Mouse (Mus musculus) heart, postnatal 36 days (tissue): ENCODE results near the gene Vgll1. TPM values are rescaled to one million over a fixed set of nuclear protein-coding genes. Genes with fewer than 3 reads are reported as not detected.
A peak's percentile ranks its signal among the peaks of the same experiment; 100 is the strongest.

Experiments
- DNase-seq, 2 experiments: peaks; one replicate each; pipeline ENCODE4 v3.0.0; 2021 to 2022
- intact Hi-C: fragments of 180-260 bp; cut with DNase I; formaldehyde crosslinking; loops from one replicate; pipeline ENCODE4 v1.15.1; 2025
- total RNA-seq, 2 experiments: library from RNA; stranded (reverse); gene quantifications; 2 replicates each; pipeline ENCODE4 v1.2.3; 2021

Vgll1 gene
- total RNA-seq: not detected

DNA sequence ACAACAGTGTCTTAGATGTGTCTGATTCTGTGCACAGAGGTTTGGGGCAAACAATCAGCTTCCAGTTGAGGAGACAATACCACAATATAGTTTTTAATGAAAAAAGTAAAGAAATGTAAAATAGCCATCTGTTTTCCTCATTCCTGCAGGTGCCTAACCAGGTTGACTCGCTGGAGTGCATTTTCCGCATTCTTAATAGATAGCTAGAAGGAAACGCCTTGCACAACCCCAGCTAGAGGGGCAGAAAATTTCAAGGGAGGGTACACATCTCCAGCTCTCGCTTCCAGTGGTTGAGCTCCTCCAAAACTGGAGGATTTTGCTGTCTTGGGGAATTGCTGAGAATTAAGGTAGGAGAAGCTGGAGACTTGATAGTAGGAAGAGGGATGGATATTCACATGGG, at the start of gene Vgll1:
Vgll1 (plus strand) TSS at position 301 of the 400 bp plus-strand sequence.
- no peak for DNase-seq
- intact Hi-C loops: no loop called here

DNA sequence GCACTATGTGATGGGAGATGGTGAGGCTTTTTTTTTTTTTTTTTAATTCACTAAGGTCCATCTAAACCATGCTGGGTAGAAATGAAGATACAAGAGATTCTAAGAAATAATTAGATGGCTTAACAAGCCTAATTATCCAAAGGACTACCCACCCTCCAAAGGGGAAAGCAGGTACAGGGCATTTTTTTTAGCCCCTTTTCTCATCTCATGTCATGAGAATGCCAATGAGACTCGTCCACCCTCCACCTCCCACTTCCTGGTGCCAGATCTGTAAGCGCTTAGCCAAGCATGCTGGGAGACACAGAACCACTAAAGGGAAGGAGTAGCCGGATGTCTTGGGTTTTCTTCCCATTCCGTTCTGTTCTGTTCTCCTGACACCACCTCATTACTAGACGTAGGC, 45.1 kb upstream of the Vgll1 start, which contains the start of gene Brs3:
Brs3 (plus strand) TSS at position 301 of the 400 bp plus-strand sequence.
- DNase-seq: no peak
- intact Hi-C loops: no loop called here

DNA sequence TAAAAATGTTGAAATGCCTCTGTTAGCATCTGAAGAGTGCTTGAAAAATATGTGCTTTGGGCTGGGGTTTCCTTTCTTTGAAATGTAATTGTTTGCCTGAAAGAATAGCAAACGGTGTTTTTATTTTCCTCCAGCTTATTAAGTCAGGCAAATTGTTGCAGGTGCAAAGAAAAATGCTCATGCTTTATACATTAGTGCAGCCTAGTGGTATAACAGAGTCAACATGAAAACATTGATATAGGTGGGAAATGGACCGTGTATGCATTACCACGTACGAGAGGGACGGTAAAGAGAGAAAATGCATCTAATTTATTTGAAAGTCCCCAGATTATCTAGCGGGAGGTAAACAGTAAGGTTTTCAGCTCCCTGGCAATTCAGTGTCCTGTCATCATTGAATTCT, 44.0 kb upstream of the Vgll1 start:
- no peak for DNase-seq
- intact Hi-C loops: no loop called here

- no peak for DNase-seq
- intact Hi-C loops: loop anchor here (5.0 to 10.0 kb wide), 2 partner anchors 318 to 456 kb away; partner anchors contain the start of genes Fhl1 and Mmgt1
Observed at GRCm38 (mm10) chrX:57052848-57053173, 35.1 kb upstream of the Vgll1 start.

- peak; percentile 79 to 91 for DNase-seq
- intact Hi-C loops: loop anchor here (5.0 to 10.0 kb wide), 2 partner anchors 319 to 456 kb away; partner anchors contain the start of genes Fhl1 and Mmgt1
Observed at GRCm38 (mm10) chrX:57053174-57053992, 34.5 kb upstream of the Vgll1 start, which contains the start of gene Htatsf1. TSS of gene Htatsf1 (plus strand) at chrX:57053583.

DNA sequence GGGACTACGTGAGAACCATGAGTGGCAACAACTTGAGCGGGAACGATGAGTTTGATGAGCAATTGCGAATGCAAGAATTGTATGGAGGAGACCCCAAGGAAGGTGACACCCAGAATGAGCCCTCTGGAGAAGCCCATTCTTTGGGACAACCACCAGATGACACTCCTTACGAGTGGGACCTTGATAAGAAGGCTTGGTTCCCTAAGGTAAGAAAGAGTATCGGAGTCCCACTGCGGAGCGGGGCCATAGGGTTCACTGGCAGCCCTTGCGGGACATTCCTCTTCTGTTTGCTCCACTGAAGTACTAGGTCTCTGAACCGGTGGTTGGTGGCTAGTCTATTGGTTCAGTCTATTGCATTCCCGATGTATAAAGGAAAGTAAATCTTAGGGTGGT, 33.9 kb upstream of the Vgll1 start:
- DNase-seq: no peak
- intact Hi-C loops: loop anchor here (5.0 to 10.0 kb wide), 2 partner anchors 319 to 457 kb away; partner anchors contain the start of genes Fhl1 and Mmgt1

- intact Hi-C loops: no loop called here
- DNase-seq: no peak
Observed at GRCm38 (mm10) chrX:57081496-57081895, 6.4 kb upstream of the Vgll1 start.

DNA sequence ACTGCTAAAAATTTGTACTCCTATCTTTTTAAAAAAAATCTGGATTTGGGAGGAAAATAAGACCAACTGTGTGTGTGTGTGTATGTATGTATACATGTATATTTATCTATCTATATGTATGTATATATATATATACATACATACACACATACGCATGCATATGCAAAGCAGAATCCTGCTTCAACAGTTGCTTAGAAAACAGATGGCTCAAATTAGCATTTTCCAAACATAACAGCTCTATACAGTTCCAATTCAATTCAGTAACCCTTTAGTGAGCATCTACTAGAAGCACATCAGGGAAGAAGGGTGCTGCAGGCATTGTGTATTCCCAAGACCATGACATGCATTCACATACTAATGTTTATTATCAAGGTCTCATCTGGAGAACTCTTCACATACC, 15.5 kb downstream of the Vgll1 start:
- DNase-seq: no peak
- intact Hi-C loops: no loop called here

DNA sequence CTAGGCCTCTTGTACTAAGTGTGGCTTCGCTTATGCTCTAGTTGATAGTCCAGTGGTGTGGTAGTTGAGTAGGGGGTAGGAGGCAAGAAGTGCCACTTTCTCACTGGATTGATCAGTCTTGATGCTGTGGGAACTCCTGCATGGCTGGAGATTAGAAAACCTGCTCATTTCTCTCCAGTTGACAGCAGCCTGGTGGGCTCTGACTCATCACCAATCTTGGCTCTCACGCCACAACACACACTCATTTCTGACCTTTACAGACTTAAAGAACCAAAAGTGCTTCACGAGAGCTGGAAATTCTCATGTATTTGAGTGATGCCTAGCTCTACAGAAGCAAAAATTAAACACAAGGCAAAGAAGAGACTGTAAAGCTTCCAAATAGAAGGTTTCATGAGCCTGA, 19.1 kb downstream of the Vgll1 start:
- DNase-seq: no peak
- intact Hi-C loops: no loop called here

DNA sequence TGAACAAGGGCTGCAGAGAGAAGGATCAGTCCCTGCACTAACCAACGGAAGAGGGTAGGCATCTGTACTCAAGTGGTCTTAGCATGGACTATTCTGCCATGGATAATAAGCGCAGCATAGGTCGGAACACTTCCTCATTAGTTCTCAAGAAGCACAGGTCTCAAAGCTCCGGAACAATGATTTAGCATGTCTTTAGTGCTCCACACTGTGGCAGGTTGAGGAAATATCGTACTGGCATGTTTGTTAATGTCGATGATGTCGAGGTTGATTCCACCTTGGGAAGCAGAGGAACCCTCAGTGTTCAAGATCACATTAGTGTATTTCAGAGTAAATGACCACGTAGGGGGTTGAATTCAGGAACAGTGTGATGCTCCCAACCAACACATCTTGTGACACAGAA, 30.2 kb downstream of the Vgll1 start:
- no peak for DNase-seq
- intact Hi-C loops: loop anchor here (10.0 kb wide), 1 partner anchor 273 kb away; no protein-coding TSS in a partner anchor

GRCm38 (mm10) chrX:57120768-57121167, 32.9 kb downstream of the Vgll1 start:
- no peak for DNase-seq
- intact Hi-C loops: loop anchor here (10.0 kb wide), 1 partner anchor 476 kb away; no protein-coding TSS in a partner anchor

DNA sequence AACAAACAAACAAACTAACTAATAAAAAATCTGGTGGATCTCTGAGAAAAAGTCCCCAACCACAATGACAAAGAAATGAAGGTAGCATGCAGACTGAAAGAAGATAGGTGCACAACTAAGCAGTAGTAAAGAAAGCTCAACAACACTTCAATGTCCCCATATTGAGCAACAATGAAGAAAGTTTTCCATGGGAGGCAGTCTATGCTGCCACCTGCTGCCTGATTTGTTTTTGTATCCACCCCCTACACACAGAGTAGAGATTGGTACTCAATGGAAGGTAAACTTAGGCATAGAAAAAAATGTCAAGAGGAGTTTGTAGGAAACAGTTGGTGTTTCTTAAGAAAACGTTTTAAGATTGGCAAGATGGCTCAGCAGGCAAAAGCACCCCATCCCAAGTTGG, 42.7 kb downstream of the Vgll1 start:
- intact Hi-C loops: no loop called here
- DNase-seq: no peak

GRCm38 (mm10) chrX:57137627-57138026, 49.7 kb downstream of the Vgll1 start:
- intact Hi-C loops: no loop called here
- DNase-seq: no peak

DNA sequence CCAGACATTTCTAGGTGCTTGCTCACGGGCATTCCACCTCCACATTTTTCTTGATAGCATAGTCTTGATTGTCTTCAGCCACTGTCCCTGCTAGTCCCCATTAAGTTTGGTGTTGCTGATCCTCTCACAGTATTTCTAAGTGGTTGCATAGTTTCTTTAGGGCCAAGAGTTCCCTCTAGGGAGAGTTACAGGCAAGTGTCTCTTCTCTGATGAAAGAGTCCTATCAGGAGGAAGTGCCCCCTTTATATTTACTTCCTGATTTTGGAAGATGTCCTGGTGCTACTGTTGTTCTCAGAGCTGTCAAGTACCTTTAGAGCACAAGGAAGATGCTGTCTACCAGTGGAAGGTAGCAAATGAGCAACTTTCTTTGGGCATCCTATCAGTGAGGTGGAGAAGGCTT, 65.6 kb downstream of the Vgll1 start:
- DNase-seq: no peak
- intact Hi-C loops: no loop called here

Other genes with a start within 250 kb of the Vgll1 start
- not detected for gene Adgrg4, start 217.9 kb upstream of the Vgll1 start, total RNA-seq
- not detected for gene Brs3, start 45.0 kb upstream of the Vgll1 start, total RNA-seq
- gene Htatsf1, start 34.5 kb upstream of the Vgll1 start, total RNA-seq: 10 to 100 TPM; 52.2 to 62.7 TPM
- not detected for gene Cd40lg, start 124.0 kb downstream of the Vgll1 start, total RNA-seq